Mouse (Mus musculus): ENCODE results near the gene Calcoco1. TPM values are rescaled to one million over a fixed set of nuclear protein-coding genes. Genes with fewer than 3 reads are reported as not detected.

Gene Calcoco1
- total RNA-seq, 4 experiments from 2014 or later, result 87.2 to 96.6 (median 91.0) TPM

DNA sequence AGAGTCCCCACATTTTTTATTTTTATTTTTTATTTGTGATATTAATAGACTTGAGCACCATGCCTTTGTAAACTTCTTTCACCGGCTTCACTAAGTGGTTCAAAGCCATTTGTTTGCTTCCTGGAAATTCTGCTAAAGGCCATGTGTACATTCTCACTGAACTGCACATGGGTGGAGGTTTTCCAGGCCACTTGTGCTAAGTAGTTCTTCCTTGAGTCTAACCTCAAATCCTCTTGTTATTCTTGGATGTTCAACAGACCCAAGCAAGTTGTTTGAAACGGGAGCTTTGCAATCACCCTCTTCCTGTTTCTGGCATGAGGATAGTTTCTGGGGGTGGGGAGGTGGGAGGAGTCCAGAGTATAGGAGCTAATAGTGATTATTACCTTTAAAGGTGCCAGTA, 16.5 kb upstream of the Calcoco1 start:
- no peak for DNase-seq (ENCODE audit: low spot score in 2 of 2)

DNA sequence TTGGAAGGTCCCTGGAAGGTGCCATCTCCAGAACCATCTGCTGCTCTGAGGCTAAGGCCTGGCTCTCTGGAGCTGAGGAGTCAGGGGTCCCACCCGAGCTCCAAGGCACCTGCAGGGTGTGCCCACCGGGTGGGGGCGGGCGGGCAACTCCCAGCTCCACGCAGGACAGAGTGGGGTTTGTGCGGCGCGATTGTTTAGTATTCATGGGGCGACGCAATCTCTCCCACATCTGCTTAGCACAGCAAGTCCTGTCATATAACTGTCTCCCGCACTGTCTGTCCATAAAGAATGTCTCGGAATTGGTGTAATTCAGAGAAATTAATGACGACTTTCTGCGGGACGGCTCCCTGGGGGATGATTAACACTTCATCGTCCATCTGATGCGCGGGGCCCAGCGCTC, 15.1 kb upstream of the Calcoco1 start:
- no peak for DNase-seq (ENCODE audit: low spot score in 2 of 2)

DNA sequence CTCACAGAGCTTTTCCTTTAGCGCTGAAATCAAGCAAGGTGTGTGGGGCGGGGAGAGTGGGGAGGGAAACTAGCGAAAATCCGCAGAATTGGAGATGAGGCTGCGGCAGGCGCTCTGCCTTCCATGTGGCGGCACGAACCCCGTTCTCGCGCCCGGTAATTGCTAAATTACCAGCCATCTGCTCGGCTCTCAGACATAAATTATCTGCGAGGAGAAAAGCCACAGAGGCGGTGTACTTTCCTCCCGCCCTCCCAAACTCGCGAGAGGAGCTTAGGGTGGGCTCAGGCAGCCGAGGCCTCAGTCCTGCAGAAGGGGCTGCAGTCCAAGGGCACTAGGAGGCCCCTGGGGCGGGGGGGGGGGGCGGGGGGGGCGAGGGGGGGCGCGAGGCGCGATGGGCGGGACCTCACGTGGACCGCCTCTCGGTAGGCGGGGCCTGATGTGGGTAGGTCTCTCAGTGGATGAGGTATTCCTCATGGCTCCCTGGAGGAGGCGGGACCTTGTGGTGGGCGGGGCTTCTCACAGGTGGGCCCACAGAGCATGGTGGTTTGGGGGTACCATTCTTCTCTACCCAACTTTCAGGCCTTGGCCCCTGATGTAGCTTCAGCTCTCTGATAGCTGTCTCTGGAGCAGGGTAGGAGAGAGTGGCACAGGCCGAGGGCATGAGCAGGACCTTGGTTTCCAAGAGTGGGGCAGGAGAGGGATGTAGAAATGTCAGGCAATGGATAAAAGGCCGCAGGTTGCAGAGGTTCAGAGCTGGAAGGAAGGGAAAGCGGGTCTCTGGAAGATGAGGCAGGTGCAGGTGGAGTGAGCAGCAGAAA, 14.4 kb upstream of the Calcoco1 start:
- peak in 1 of 2 experiments; percentile 77 for DNase-seq (ENCODE audit: low spot score in 2 of 2)

DNA sequence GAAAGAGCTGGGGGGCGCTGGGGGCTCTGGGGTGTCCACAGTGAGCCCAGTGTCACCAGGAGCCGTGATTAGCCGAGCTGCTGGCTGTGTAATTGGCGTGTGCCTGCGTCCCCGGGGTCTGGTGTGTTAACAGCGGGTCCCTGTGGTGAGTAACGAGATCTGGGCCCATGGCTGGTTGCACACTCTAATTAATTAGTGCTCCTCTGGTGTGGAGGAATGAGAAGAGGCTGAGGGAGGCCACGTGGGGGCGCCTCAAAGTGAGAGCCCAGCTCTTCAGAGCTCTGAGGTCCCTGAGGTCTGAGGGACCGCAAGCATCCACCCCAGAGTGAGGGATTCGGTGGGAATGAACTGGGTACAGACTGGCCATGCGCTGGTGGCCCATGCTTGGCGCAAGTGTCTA, 13.1 kb upstream of the Calcoco1 start:
- no peak for DNase-seq (ENCODE audit: low spot score in 2 of 2)

DNA sequence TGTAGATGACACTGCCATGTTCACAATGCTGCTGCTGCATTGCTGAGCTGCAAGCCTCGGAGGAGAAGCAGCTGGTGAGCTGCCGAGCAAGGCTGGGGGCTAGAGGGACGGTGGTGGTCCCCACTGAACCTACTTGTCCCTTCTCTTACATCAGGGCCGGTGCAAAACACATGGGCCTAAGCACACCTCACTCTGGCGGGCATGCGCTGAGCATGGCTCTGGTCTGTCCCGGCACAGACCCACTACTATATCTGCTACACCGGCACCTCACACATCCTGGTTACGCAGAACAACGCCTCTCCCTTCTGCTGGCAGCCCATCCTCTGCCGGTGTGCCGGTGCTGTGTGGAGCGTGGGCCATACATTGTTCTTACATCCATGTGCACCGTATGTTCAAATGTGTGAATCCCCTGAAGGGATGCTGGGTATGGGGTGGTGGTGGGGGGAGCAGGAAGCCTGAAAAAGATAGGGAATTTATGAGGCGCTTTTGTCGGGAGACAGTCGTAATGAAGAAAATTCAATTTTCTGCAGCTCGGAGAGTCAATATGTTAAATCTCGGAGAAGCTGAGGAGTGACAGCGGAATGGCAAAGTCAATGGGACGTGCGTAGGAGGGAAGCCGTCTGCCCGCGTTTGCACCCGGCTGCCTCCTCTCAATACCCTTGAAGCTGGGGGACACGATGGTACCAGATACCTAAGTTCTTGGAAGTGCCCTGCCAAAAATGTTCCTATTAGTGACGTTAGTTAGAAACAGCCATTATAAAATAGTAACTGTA, 12.0 kb upstream of the Calcoco1 start:
- DNase-seq (ENCODE audit: low spot score in 2 of 2), result peak in 1 of 2 experiments; percentile 52

DNA sequence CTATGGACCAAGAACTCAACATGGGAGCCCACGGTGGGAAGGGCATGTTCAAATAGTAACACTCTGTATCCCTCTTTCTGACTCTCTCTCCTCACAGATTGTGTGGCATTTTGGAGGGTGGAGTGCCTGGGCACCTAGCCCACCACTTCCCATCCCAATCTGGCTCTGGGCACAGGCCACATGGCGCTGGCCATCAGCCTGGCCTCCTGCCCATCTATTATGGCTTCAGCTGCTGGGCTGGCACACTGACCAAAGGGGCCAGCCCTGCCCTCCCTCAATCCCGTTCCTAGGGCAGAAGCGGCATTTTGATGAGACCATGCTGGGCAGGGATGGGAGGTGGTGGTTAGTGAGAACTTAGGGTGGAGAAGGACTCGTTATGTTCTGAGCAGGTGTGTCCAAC, 11.3 kb upstream of the Calcoco1 start:
- peak in 1 of 2 experiments; percentile 65 for DNase-seq (ENCODE audit: low spot score in 2 of 2)

DNA sequence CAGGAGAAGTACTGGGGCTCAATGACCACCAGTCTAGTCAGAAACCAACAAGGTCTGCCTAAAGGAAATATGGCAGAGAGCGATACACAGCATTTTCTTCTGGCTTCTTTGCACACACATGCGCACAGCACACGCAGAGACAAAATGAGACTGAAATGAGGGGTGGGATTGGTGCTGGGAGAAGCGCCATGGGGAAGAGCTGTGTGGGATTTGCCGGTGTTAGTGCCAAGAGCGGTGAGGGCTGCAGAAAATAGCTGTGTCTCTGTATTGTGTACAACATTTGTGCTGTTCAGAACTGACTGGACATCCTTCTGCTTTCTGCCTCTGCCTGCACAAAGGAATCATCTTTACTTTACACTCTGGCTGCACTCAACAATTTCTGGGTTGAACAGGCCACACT, 10.4 kb upstream of the Calcoco1 start:
- DNase-seq (ENCODE audit: low spot score in 2 of 2), result no peak

DNA sequence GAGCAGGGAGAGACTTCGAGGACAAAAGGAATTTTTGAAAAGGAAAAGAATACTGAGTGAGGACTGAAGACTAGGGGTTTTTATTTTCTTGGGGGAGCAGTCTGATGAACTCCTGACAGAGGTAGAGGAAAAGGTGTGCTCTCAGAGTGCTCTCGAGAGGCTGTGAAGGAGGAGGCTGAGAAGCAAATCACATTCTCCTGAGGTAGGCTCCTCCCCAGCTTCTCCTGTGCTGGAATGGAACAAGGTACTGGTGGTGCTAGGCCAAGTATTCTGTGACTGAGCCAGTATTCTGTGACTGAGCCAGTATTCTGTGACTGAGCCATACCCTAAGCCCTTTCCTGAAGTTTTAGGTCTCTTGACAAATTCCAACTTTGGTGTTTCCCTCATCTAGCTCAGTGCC, 6.0 kb upstream of the Calcoco1 start:
- no peak for DNase-seq (ENCODE audit: low spot score in 2 of 2)

DNA sequence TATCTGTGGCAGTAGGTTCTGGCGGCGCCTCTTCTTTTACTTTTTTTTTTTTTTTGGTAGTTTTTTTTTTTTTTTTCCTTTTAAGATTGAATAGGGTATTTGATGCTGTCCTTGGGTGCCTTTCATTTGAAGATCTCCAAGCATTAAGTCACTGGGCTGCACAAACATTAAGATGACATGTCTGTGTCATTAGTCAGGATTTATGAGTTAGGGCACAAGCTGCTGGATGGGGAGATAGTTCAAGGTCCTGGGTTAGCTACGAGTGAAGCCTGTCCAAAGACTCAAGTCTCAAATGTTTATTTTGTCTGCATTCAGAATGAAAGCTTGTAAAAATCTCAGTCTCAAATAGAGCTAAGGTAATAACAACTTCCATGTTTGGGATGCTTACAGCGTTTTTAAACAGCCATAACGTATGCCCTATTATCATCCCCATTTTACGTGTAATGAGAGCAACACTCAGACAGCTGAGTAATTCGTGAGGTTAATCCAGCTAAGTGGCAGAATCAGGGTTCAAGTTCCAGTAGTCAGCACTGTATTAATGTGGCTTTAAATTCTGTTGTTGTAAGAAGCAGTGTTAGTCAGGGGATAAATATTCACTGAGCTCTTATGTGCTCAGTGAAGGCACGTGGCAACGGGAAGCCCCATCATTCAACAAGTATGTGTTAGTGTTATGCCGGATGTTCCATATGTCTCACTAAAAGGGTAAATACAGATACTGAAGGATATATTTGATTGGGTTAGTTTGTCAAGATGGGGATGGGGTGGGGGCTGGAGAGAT, 1.6 kb upstream of the Calcoco1 start:
- no peak for DNase-seq (ENCODE audit: low spot score in 2 of 2)

DNA sequence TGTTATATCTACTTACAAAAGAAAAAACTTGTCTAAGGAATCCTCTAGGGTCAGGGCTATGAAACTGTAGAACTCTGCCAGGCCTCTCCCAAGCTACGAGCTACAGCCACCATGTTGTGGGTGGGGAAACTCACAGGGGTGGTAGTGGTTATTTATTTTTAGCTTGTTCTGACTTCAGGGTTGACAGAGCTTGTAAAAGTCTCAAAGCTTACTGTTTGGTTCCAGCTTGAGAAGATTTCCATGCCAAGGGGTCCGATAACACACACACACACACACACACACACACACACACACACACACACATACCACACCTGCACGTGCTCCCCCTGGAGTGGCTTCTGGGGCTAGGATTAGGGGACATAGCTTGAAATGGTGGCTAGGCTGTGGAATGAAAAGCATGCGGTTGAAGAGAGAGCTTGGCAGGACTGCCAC, 538 bp upstream of the Calcoco1 start:
- DNase-seq (ENCODE audit: low spot score in 2 of 2), result no peak

DNA sequence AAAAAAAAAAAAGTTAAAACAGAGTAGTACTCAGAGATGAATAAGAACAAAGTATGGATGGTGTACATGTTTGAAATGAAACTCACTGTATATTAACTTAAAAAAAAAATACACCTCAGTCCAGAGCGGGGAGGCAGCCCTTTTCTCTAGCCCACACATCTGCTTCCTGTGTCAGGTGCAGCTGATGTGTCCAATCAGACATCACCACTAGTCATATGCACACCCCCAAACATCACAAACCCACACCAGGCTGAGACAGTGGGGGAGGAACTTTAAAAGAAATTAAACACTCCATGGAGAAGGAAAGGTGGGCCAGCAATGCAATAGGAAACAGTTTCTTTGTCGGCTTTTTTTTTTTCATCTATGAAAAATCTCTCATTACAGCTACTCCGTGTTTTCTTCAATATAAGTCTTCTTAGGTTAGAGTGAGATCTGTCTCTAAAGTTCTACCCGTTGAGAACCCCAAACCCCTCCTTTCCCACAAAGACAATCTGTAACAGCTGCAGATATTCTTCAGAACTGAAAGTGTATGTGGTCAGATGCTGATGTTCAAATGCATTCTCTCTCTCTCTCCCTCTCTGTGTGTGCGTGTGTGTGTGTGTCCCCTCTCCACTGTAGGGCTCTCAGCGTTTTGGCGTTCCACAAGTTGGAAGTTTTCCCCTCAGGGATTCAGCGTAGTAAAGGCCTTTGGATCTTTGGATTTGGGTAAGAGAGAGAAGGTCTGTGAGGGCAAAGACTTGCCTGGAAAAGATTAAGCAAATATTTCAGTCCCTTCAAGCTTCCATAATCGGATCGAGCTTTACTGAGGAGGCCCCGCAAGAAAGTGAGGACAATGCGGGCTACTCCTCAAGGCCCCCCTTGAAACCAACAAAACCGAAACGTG, 721 bp downstream of the Calcoco1 start:
- no peak for DNase-seq (ENCODE audit: low spot score in 2 of 2)

DNA sequence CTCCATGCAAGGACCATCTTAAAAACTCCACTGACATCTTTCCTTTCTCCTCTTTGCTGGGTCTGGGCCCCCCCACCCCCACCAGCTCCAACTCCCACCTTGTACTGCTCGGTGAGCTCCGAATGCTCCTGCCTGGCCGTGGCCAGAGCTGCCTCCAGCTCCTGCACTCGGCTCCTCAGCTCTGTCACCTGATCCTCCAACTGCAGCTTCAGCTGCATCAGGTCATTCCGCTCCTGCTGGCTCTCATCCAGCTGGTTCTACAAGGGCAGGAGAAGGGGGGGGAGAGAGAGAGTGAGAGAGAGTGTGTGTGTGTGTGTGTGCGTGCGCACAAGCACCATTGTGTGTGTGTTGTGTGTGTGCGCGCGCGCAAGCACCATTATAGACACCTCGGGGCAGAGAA, 5.8 kb downstream of the Calcoco1 start:
- DNase-seq (ENCODE audit: low spot score in 2 of 2), result no peak

DNA sequence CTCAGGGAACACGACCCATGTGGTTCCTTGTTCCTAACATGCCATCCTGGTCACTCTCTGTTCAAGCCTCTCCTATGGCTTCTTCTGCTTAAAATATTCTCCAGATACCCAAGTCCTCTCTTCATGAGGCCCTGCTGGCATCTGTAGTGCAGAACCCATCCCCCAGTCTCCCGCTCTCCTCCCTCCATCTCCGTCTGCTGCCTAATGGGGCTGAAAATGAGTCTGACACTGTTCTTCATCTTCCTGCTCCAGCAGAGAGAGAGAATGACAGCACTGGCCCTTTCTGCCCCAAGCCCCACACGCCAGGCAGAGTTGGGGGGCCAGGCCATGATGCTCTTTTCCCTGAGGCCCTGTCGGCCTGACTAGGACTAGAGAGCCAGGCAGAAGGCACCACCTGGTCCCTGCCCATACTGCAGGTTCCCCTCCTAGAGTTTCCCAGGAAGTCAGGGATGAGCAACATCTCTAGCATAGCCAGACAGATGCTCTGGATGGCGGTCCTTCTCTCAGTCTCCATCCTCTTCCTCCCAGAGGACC, 14.2 kb downstream of the Calcoco1 start:
- DNase-seq (ENCODE audit: low spot score in 2 of 2), result no peak

DNA sequence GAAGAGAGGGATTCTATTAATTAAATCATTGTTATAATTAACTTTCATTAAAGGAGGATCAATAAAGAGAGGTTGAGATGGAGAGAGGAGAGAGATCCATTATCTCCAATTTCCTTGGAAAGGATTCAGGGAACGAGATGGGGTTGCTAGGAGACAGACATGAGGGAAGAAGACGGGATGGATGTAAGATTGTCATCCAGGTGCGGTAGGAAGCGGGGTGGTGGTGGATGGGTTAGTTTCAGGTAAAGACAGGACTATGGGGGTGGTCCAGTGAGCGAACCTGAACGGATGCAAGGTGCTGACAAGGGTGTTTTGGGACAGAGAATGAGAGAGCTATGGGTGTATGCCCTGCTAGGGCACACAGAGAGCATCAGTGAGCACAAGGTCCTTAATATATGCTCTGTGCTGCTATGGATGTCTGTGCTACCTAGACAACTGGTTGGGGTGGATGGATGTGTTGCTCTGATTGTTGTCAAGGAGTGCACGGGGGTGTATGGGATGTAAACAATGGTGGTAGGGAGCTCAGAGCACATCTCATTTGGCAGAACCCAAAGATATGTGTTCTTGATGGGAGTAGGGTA, 16.0 kb downstream of the Calcoco1 start:
- DNase-seq (ENCODE audit: low spot score in 2 of 2), result no peak

DNA sequence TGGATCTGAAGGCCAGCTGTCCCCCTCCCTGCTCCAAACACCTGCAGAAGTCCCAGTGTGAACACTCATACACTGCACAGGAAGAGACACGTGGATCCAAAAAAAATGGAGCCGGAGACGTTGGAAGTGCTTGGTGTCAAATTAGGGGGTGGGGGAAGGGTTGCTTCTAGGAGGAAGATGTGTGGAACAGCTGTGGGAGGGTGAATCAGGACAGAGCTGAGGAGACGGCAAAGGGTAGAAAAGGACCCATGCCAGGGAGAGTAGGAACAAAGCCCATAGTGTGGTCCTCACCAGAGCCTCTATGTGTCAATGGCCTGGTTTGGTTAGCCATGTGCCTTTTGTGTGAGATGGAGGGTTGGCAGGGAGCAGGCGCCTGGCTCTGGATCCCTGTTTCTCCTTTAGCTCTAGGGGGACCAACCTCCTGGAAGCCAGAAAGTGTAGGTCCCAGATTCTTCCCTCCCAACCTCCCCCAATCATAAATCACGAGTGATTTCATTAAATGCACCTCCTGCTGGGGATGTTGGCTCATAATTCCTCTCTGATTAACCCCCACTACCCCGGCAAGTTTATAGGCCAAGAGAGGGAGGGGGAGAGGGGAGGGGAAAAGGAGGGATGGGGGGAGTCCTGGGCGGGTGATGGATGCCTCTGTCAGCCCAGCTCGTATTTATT, 16.6 kb downstream of the Calcoco1 start:
- DNase-seq (ENCODE audit: low spot score in 2 of 2), result peak; percentile 37 to 53

DNA sequence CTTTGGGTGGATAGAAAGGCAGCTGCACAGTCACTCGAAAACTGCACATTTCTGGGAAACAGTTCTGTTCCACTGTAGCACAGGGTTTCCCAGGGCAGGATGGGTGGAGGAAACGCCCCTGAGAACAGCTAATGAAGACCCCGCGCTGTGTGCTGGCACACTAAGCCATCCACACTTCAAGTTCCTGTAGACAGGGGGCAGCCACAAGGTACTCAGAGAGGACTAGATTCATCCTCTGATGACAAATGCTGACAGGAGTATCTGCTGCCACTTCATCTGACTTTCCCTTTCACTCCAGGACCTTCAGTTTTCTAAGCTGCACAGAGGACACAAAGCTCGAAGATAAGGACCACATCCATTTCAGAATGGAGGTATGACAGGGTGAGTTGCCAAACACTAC, 17.2 kb downstream of the Calcoco1 start:
- no peak for DNase-seq (ENCODE audit: low spot score in 2 of 2)

DNA sequence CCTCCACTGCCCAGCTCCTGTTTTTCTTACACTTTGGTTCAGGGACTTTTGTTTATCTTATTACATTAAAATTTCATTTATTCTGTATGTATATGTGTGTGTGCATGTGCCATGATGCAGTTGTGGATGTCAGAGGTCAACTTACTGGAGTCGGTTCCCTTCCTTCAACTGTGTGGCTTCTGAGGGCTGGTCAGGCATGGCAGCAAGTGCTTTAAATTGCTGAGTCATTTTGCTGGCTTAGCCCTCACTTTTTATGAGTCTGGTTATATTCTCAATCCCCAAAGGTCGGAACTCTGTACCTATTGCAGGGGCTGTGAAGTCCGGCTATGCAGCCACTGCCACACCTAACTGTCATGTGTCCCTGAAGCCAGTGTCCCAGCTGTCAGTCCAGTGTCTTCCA, 19.0 kb downstream of the Calcoco1 start:
- DNase-seq (ENCODE audit: low spot score in 2 of 2), result no peak

DNA sequence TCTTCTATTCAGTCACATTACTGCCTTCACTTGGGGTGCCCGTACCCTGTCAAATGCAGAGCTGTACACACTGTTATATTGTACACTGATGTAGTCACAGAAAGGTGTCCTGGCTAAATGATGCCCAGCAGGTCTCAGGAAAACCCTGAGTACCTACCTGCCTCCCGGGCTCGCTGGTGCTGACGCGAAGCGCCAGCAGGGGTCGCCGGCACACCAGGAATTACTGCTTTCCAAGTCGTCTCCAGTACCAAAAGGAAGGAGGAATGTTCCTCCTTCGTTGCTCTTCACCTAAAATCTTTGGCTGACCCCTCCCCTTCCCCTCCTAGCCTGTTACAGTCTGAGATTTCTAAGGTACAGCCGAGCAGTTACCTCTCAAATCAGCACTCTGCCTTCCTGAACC, 23.8 kb downstream of the Calcoco1 start:
- DNase-seq (ENCODE audit: low spot score in 2 of 2), result peak; percentile 52 to 86

DNA sequence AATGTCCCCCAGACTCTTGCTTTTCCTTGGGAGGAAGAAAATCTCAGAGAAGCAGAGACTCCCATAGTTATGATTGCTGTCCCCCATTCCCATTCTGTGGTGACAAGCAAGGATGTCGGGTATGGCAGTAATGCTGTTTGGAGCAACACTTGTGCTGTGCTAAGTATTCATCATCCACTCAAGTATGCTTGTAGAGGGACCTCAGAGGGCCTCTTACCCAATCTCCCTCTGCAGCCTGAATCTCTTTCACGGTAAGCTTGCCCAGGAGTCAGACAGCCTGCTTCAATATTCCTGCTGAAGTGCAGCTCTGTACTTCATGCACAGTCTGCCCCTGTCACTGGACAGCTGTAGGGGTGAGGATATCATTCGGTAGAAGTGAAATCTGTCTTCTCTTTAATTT, 25.1 kb downstream of the Calcoco1 start:
- no peak for DNase-seq (ENCODE audit: low spot score in 2 of 2)

DNA sequence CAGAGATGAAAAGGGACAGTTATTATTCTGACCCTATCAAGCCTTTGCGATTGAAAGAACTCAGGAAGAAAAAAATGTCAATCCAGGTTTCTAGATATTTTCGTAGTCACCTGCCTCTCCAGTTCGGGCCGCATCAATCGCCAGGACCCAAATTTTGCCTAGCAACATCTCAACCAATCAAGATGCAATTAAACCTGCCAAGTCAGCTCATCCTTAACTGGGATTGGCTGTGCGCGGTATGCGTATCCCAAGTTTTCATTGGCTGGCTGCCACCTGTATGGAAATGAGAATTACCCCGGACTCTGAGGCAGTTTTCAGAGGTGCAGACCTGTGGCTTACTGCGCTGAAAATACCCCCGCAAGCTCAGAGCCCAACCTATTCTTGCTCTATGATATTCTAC, 28.4 kb downstream of the Calcoco1 start:
- peak; percentile 83 to 84 for DNase-seq (ENCODE audit: low spot score in 2 of 2)

Data from layer of hippocampus, adult 8-10 months (tissue).